Mouse (Mus musculus) ES-Bruce4 (cell line): ENCODE measurements around the gene Pgrmc2.

ENCODE experiments used
- CTCF ChIP-seq: IDR thresholded peaks from one replicate; pipeline ENCODE4 v1.8.1; 2011; ENCODE audit warnings: low read depth, low read length
- EP300 ChIP-seq: IDR thresholded peaks from 2 replicates; pipeline ENCODE4 v1.6.1; 2011; ENCODE audit warnings: low read depth, low read length; ENCODE audit not compliant: insufficient read depth
- POLR2A ChIP-seq: IDR thresholded peaks from one replicate; pipeline ENCODE4 v1.8.1; 2011; ENCODE audit warnings: low read length; ENCODE audit not compliant: insufficient read depth

GRCm38 (mm10) chr3:41042195-41042938 is 40.5 kb downstream of the Pgrmc2 start:
- TF ChIP-seq CTCF: no peak
- no peak for TF ChIP-seq EP300
- TF ChIP-seq POLR2A: no peak
